Mouse (Mus musculus) inflammation-experienced regulatory T-cells (primary cell): ENCODE data around the gene Rab28. TPM values are rescaled to one million over a fixed set of nuclear protein-coding genes. Genes with fewer than 3 reads are reported as not detected.

Experiments
- polyA plus RNA-seq, 2 experiments: library from polyadenylated mRNA; unstranded; fragments of 100-300 nt; shearing (Covaris generic); gene quantifications; one replicate each; pipeline ENCODE4 v1.2.1; 2017

Rab28 gene
- 10 to 100 TPM; 35.8 to 36.2 TPM for polyA plus RNA-seq

GRCm38 (mm10) chr5:41708051-41708630 lies at the start of gene Rab28:
Gene Rab28, minus strand, starts transcription at chr5:41708157.

Other genes starting within 250 kb of the Rab28 start
- gene Nkx3-2, start 56.3 kb upstream of the Rab28 start, polyA plus RNA-seq = under 1 TPM in 1 of 2 experiments, not detected in 1; 0.22 TPM
- gene Bod1l, start 136.2 kb upstream of the Rab28 start, polyA plus RNA-seq = 10 to 100 TPM; 66.0 to 71.9 TPM